Mouse (Mus musculus) olfactory bulb, adult 2 months (tissue): Measurements from ENCODE around the gene Pdlim7. TPM values are rescaled to one million over a fixed set of nuclear protein-coding genes. Genes with fewer than 3 reads are reported as not detected.

Experiments used
- H3K27ac ChIP-seq: fragments of 200-500 bp; 2 replicates; pipeline ENCODE4 v1.5.1; 2012; ENCODE audit warnings: low read depth, low read length; ENCODE audit not compliant: insufficient read depth
- H3K4me1 ChIP-seq: fragments of 200-500 bp; 2 replicates; pipeline ENCODE4 v1.6.1; 2012; ENCODE audit warnings: low read length; ENCODE audit not compliant: control insufficient read depth, insufficient read depth
- H3K4me3 ChIP-seq: fragments of 200-500 bp; 2 replicates; pipeline ENCODE4 v1.5.1; 2012; ENCODE audit warnings: mild to moderate bottlenecking, low read depth, low read length, moderate library complexity; ENCODE audit not compliant: insufficient read depth
- CTCF ChIP-seq: fragments of 200-500 bp; IDR thresholded peaks from 2 replicates; pipeline ENCODE4 v1.5.1; 2012; ENCODE audit warnings: low read depth, mild to moderate bottlenecking, low read length, moderate library complexity; ENCODE audit not compliant: insufficient read depth
- POLR2A ChIP-seq: fragments of 200-500 bp; IDR thresholded peaks from 2 replicates; pipeline ENCODE4 v1.6.1; 2012; ENCODE audit warnings: mild to moderate bottlenecking, low read depth, low read length, moderate library complexity; ENCODE audit not compliant: insufficient read depth
- WGBS: fragments of 180-500 bp; shearing (Covaris S2); methylation state at CpG from one replicate; pipeline ENCODE4 v1.1.7; 2018; 5-methylcytosine and 5-hydroxymethylcytosine counted together
- polyA plus RNA-seq: library from polyadenylated mRNA; stranded (reverse); fragments of >200 nt; gene quantifications from 2 replicates; pipeline ENCODE4 v1.2.4, GENCODE M21; 2012; ENCODE audit warnings: low replicate concordance; ENCODE audit not compliant: missing spikeins, insufficient read depth, insufficient read length

The Pdlim7 gene
- polyA plus RNA-seq, 1 experiment: not detected

DNA sequence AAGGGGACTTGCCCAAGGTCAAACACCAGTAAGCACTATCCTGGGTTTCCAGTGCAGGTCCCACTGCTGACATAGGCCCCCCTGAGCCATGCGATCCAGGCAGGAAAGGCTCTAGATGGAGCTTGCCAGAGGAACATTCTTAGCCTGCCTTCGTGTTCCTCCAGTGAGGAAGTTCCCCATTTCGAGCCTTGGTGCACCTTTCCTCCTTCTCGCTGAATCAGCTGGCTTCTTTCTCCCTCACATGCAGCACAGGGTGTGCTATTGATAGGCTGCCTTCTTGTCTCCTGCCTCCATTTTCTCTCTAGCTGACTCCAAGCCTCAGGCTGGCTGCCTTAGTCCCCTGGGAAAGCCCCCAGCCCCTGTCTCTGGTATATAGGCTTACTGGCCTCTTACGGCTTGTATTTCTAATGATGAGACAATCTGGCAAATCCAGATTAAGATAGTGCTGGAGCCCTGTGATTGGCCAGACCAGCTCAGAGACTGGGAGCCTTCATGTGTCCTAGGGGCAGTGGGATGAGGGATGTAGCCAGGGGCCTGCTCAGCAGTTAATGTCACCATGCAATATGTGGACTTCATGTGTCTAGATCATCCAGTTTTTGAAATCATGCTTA is 47.5 kb downstream of the Pdlim7 start:
- peak overlapping the region; percentile 68 for H3K27ac ChIP-seq
- 28% methylated on average over 5 of the region's 5 CpGs for WGBS
- peaks cover 47% of the 10 kb centered on the region for H3K4me1 ChIP-seq
- peak overlapping the region; percentile 75 for H3K4me3 ChIP-seq
- TF ChIP-seq POLR2A (no peak), CTCF (no peak)

DNA sequence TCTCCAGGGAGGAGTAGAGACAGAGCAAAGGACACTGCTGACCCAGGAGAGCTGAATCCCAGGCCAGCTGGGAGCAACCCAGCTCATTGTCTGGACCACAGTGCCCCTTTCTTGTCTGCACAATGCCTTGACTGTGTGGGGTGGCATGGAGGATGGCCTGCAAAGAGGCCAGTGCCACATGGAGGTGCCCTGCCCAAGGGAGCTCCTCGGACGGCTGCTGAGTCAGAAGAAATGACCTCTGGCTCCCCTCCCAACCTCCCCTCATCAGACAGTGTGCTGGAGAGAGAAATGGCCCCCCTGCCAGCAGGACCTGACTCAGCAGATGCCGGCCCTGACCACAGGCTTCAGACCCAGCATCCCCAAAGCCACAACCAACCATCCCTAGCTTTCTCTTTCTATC is 48.3 kb downstream of the Pdlim7 start:
- 17% methylated on average over 3 of the region's 3 CpGs for WGBS
- Histone ChIP-seq H3K4me3 (peak overlapping the region; percentile 75), H3K27ac (peak overlapping the region; percentile 68), H3K4me1 (peaks cover 40% of the 10 kb centered on the region)
- TF ChIP-seq CTCF: no peak
- TF ChIP-seq POLR2A: no peak

DNA sequence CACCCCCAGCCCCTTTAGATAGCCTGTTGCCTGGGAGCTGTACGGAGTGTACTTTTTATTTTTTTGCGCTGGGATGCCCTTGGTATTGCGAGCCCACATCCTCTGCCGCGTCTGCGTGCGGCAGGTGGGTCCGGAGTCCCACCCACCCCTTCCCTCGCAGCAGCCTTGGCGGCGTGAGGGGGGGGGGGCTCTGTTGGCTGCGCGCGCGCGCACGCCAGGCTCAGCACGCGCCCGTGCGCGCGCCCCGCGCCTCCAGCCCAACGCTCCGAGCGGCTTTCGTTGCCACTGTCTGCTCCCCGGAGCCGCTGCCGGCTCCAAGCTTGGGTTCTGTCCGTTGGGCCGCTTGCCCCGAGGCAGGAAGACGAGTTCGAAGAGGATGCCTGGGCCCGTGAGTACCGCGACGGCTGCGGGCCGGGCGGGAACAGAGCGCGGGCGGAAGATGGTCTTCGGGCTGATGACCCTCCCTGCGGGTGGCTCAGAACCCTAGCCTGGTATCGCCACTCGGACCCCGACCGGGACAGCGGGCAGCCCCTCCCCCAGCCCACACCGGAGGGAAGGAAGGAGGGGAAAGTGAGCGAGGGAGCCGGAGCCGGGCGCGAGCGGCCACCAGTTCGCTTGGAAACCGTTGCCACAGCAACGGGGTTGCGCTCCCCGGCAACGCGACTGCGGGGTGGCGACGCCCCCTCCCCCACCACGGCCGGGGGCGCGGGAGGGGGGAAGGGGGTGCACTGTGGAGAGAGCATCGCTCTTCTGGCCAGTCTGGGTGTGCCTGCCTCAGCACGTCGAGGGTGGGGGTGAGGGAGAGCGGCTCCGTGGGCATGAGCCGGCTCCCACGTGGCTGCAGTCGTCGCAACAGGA is 49.2 kb downstream of the Pdlim7 start, which contains the start of gene Prr7:
Gene Prr7 (plus strand): TSS at position 241 of the 858 bp plus-strand sequence.
- H3K4me3 ChIP-seq: peak within 1 kb of the TSS; percentile 75
- under 1% methylated on average over 83 of the region's 84 CpGs for WGBS
- H3K4me1 ChIP-seq: peaks cover 36% of the 10 kb centered on the region
- TF ChIP-seq POLR2A (peak; percentile 96), CTCF (no peak)
- H3K27ac ChIP-seq: peak within 1 kb of the TSS; percentile 95

DNA sequence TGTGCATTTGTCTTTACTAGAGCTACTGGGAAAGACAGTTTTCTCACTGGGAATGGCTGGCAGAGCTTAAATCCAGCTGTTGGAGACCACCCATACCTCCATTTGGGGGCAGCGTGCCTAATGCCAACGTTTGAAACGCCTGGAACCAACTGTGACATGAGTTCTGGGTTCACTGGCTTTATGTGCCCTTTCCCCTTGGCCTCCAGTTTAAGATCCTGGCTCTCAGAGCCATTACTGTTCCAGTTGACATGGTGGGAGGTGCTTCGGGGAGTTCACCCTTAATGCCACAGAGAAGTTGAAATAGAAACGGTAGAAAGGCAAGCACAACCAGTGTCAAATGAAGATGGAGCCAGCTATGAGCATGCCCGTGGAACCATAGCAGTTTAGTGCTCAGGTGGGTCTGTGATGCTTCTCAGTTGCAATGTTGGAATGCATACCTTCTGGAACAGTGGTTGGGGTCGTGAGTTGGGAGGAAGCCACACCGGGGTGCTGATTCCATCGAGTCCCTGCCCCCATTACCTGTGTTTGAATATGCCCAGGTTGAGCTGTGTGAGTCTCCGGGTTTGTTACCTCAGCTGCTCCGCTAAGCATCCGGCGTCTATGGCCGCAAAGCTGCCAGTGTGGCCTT is 50.0 kb downstream of the Pdlim7 start:
- TF ChIP-seq POLR2A (no peak), CTCF (no peak)
- H3K27ac ChIP-seq: peak overlapping the region; percentile 95
- WGBS: 12% methylated on average over 14 of the region's 14 CpGs
- peaks cover 30% of the 10 kb centered on the region for H3K4me1 ChIP-seq
- peak overlapping the region; percentile 75 for H3K4me3 ChIP-seq

DNA sequence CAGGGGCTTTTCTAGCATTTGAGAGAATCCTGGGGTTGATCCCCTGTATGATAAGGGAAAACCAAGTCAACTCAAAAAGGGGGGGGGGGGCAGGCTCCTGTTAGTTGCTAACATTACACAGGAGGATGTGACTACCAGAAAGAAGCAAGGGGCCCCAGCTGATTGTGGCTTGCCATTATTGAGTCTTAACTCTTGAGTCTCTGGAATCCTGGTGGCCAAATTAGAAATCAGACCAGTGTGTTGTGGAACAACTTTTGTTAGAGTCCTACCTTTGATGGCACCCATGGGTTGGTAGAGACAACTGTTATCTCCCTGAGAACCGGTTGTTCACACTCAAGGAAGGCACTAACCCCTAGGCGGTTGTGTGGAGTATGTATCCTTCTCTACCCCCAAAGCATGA is 50.5 kb downstream of the Pdlim7 start:
- TF ChIP-seq POLR2A (no peak), CTCF (no peak)
- Histone ChIP-seq H3K27ac (no peak overlapping the region), H3K4me1 (peaks cover 25% of the 10 kb centered on the region), H3K4me3 (no peak overlapping the region)
- 75% methylated on average over 2 of the region's 2 CpGs for WGBS

DNA sequence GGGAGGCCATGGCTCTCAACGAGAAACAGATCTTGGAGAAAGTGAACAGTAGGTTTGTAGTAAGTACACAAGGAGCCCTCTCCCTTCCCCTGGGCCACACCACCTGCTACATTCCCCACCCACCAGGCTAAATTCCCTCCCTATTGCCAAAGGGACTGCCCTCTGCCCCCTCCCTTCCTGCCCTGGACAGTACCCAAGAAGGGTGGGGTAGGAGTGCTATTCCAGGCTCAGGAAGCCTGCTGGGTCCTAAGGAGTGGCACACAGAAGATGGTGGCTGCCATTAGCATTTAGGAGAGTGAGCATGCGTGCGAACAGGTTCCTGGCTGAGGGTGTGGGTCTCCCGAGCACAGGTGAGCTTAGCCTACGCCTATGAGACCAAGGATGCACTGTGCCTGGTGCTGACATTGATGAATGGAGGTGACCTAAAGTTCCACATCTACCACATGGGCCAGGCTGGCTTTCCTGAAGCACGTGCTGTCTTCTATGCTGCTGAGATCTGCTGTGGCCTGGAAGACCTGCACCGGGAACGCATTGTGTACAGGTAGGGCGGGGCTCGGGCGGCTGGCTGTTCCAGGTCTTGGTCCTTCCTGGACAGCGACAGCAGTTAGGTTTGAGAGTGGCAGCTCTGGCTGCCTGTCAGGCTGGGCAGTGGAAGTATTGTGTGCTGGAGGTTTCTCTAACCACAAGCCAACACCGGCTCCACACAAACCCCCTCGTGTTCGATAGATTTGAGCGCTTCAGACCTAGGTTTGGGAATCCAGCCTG is 61.5 kb downstream of the Pdlim7 start:
- Histone ChIP-seq H3K4me1 (peaks cover 20% of the 10 kb centered on the region; the same call in 1 of the 2 replicates), H3K27ac (no peak overlapping the region), H3K4me3 (no peak overlapping the region)
- 91% methylated on average over 16 of the region's 16 CpGs for WGBS
- TF ChIP-seq POLR2A (no peak), CTCF (no peak)

DNA sequence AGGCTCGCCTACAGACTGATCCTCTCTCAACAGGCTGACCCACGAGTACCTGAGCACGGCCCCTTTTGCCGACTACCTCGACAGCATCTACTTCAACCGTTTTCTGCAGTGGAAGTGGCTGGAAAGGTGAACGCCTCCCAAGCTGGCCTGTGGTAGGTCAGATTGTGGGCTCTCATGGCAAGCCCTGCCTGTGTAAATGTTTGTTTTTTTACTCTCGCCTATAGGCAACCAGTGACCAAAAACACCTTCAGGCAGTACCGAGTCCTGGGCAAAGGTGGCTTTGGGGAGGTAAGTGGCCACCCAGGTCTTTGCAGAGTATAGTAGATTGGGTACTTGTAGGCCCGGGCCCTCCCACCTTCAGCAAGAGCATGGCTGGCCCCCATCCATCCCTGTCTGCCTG is 62.2 kb downstream of the Pdlim7 start:
- 91% methylated on average over 10 of the region's 10 CpGs for WGBS

DNA sequence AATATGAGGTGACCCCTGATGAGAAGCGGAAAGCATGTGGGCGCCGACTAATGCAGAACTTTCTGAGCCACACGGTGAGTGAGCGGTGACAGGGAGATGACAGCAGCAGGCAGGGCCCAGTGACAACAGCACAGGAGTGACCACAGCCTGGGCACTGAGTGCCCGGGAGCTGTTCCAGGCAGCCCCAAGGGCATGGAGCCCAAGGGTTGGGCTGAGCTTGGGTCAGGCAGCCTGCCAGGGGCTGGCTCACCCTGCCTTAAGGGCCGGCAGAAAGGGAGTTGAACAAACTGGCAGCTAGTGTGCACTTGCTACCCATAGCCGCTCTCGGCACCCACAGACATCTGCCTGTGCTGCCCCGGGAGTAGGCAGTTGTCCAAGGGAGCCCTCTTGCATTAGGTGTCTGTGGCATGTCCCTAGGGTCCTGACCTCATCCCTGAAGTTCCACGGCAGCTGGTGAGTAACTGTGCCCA is 62.9 kb downstream of the Pdlim7 start:
- WGBS: 46% methylated on average over 11 of the region's 11 CpGs
- no peak overlapping the region for H3K4me3 ChIP-seq
- TF ChIP-seq CTCF (no peak), POLR2A (no peak)
- peaks cover 25% of the 10 kb centered on the region for H3K4me1 ChIP-seq
- H3K27ac ChIP-seq: no peak overlapping the region

More for the DNA sequence above, 62.2 kb downstream of the Pdlim7 start:
- H3K4me1 ChIP-seq: peaks cover 24% of the 10 kb centered on the region
- no peak for TF ChIP-seq CTCF
- TF ChIP-seq POLR2A: no peak
- H3K27ac ChIP-seq: no peak overlapping the region
- no peak overlapping the region for H3K4me3 ChIP-seq
